Mouse (Mus musculus) midbrain, postnatal 0 days (tissue): ENCODE results near the gene Shisa8. TPM values are rescaled to one million over a fixed set of nuclear protein-coding genes. Genes with fewer than 3 reads are reported as not detected.

ENCODE experiments used
- ATAC-seq: fragments of 200-750 bp; cut with Nextera tagmentation; 2 replicates; pipeline ENCODE4 v1.8.0; 2017; ENCODE audit warnings: moderate number of reproducible peaks, mild to moderate bottlenecking, moderate TSS enrichment, moderate library complexity; ENCODE audit not compliant: low FRiP score
- DNase-seq: peaks from one replicate; pipeline ENCODE4 v3.0.0-alpha.2; 2015; ENCODE audit warnings: low spot score
- H3K27ac ChIP-seq: fragments of 300-500 bp; sonication (generic); 2 replicates; pipeline ENCODE4 v1.5.1; 2014; ENCODE audit warnings: low read depth, mild to moderate bottlenecking, low read length, mixed read lengths
- H3K27me3 ChIP-seq: fragments of 300-500 bp; sonication (generic); 2 replicates; pipeline ENCODE4 v1.6.1; 2014; ENCODE audit warnings: low read length, control low read depth, mixed read lengths; ENCODE audit not compliant: insufficient read depth
- H3K36me3 ChIP-seq: fragments of 300-500 bp; sonication (generic); 2 replicates; pipeline ENCODE4 v1.6.1; 2014; ENCODE audit warnings: low read length, control low read depth, mixed read lengths; ENCODE audit not compliant: insufficient read depth
- H3K4me1 ChIP-seq: fragments of 300-500 bp; sonication (generic); 2 replicates; pipeline ENCODE4 v1.6.1; 2014; ENCODE audit warnings: mild to moderate bottlenecking, control low read depth, antibody characterized with exemption, low read length, mixed read lengths; ENCODE audit not compliant: insufficient read depth
- H3K4me2 ChIP-seq: fragments of 300-500 bp; sonication (generic); 2 replicates; pipeline ENCODE4 v1.6.1; 2014; ENCODE audit warnings: low read depth, mild to moderate bottlenecking, low read length, mixed read lengths; ENCODE audit not compliant: poor library complexity, severe bottlenecking
- H3K4me3 ChIP-seq: fragments of 300-500 bp; sonication (generic); 2 replicates; pipeline ENCODE4 v1.5.1; 2014; ENCODE audit warnings: low read depth, mild to moderate bottlenecking, low read length, moderate library complexity
- H3K9ac ChIP-seq: fragments of 300-500 bp; sonication (generic); replicated peaks from 2 replicates; pipeline ENCODE4 v1.6.1; 2014; ENCODE audit warnings: mild to moderate bottlenecking, low read length, moderate library complexity, mixed read lengths; ENCODE audit not compliant: poor library complexity, severe bottlenecking
- H3K9me3 ChIP-seq: fragments of 300-500 bp; sonication (generic); 2 replicates; pipeline ENCODE4 v1.6.1; 2016; ENCODE audit warnings: low read length, control low read depth
- CTCF ChIP-seq: IDR thresholded peaks from 2 replicates; pipeline ENCODE4 v1.5.1; 2016; ENCODE audit warnings: antibody characterized with exemption, mild to moderate bottlenecking
- WGBS: fragments of 180-500 bp; shearing (Covaris S2); extraction: QIAGEN DNeasy Blood & Tissue Kit; methylation state at CpG from one replicate; pipeline ENCODE4 v1.1.7; 2014; 5-methylcytosine and 5-hydroxymethylcytosine counted together
- microRNA counts: library from miRNA; unstranded; fragments of <30 nt; microRNA quantifications from one replicate; lab custom pipeline; 2015
- microRNA-seq: library from miRNA; unstranded; fragments of <30 nt; microRNA quantifications from one replicate; pipeline ENCODE4, GENCODE M21; 2016; ENCODE audit warnings: borderline number of aligned reads
- polyA plus RNA-seq: library from polyadenylated mRNA; unstranded; fragments of >200 nt; fragmentation: Nextera tagmentation; extraction: Ambion mirVana; gene quantifications from 2 replicates; pipeline ENCODE4 v1.2.1, GENCODE M21; 2015
- total RNA-seq: library from RNA; depleted of rRNA; stranded (reverse); fragments of >200 nt; gene quantifications from 2 replicates; pipeline ENCODE4 v1.2.3, GENCODE M21; 2014; rRNA removed

Gene Shisa8
- total and polyA plus RNA-seq, 2 experiments from 2014 or later = 1.6 to 7.6 TPM

DNA sequence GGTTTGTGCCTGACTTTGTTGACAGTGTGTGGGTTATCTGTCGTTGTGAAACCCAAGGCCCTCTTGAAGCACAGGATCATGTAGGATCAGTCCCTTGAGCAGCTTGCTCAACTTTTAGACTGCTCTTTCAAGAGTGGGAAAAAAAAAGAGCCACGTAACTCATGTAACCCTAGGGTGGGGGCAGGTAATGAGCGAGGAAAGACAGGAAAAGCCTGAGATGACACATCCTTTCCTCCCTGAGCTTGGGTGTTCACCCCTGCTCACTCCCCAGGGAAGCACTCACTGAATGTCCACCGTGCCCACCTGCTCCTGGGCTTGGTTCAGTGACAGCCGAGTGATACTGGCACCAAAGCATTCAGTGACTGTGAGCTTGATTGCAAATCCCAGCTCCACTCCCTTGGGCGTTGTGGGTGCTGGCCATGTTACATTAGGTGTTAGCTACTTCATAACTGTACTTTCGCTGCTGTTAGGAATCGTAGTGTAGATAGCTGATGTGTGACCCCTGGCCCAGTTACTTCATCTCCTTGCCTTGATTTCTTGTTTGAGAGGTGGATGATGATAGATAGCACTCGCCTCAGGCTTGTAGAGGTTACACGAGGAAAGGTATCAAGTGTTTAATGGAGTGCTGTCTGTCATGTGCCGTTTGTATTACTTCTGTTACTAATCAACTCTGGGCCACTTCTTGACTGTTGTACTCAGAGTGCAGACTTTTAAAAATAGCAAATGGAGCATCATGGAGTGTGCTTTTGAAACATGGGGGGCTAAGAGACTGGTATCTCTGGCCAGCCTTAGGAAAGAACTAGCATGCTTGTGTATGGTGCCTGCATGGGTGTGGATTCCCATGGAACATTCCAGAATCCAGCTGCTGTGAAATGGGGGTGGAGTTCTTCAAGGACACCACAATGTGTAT is 51.6 kb downstream of the Shisa8 start:
- Histone ChIP-seq H3K9me3 (no peaks in the 10 kb centered on the region), H3K27me3 (no peaks in the 10 kb centered on the region), H3K4me1 (0 out of 2 replicates have a peak, but pooled peaks cover 3% of the 10 kb centered on the region), H3K9ac (no peak overlapping the region), H3K27ac (no peak overlapping the region), H3K4me3 (no peak overlapping the region), H3K4me2 (no peak overlapping the region), H3K36me3 (no peaks in the 10 kb centered on the region)
- TF ChIP-seq CTCF = no peak
- DNase-seq (no peak), ATAC-seq (no peak)
- WGBS = 85% methylated on average over 11 of the region's 11 CpGs

DNA sequence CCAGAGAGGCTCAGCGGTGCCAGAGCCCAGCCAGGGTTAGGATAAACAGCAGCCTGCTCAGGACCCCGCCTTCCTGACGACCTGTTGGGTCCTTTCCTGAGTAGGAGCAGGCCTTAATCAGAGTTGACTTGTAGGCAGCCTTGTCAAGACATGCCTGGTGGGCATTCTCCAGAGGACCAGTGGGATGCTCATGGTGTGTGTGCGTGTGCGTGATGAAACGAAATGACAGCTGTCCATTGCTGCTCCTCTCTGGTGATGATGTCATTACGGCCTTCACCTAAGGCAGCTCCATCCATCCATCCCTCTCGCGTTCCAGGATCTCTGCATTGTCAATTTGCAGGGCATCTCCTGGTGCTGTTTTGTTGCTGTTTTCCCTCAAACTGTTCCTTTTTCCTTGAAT is 53.1 kb downstream of the Shisa8 start:
- H3K9ac ChIP-seq = no peak overlapping the region
- no peaks in the 10 kb centered on the region for H3K36me3 ChIP-seq
- no peaks in the 10 kb centered on the region for H3K27me3 ChIP-seq
- no peak for TF ChIP-seq CTCF
- no peak overlapping the region for H3K4me2 ChIP-seq
- ATAC-seq (no peak), DNase-seq (no peak)
- H3K9me3 ChIP-seq = no peaks in the 10 kb centered on the region
- WGBS = 77% methylated on average over 9 of the region's 9 CpGs
- 0 out of 2 replicates have a peak, but pooled peaks cover 3% of the 10 kb centered on the region for H3K4me1 ChIP-seq
- H3K4me3 ChIP-seq = no peak overlapping the region
- H3K27ac ChIP-seq = no peak overlapping the region

GRCm38 (mm10) chr15:82158243-82159035 is 54.2 kb downstream of the Shisa8 start:
- Histone ChIP-seq H3K9ac (no peak overlapping the region), H3K9me3 (no peaks in the 10 kb centered on the region), H3K4me3 (no peak overlapping the region), H3K4me2 (no peak overlapping the region), H3K27ac (no peak overlapping the region), H3K36me3 (no peaks in the 10 kb centered on the region), H3K4me1 (0 out of 2 replicates have a peak, but pooled peaks cover 3% of the 10 kb centered on the region), H3K27me3 (no peaks in the 10 kb centered on the region)
- ATAC-seq (no peak), DNase-seq (no peak)
- 76% methylated on average over 17 of the region's 17 CpGs for WGBS
- no peak for TF ChIP-seq CTCF

DNA sequence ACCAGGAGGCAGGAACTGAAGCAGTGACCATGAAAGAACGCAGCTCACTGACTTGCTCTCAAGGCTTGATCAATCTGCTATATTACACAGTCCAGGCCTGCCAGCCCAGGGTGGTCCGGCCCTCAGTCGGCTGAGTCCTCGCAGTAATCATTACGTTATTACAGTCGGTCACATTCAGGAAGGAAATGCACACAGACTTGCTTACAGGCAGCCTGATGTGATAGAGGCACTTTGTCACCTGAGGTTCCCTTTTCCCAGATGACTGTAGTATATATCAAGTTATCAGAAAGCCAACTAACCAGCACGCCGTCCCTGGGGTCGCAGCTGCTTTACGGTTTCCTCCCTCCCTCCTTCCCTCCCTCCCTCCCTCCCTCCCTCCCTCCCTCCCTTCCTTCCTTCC is 55.7 kb downstream of the Shisa8 start:
- Histone ChIP-seq H3K4me1 (0 out of 2 replicates have a peak, but pooled peaks cover 3% of the 10 kb centered on the region), H3K27me3 (no peaks in the 10 kb centered on the region), H3K4me3 (no peak overlapping the region), H3K27ac (no peak overlapping the region), H3K9ac (no peak overlapping the region), H3K4me2 (no peak overlapping the region), H3K36me3 (no peaks in the 10 kb centered on the region), H3K9me3 (no peaks in the 10 kb centered on the region)
- no peak for TF ChIP-seq CTCF
- no peak for ATAC-seq
- DNase-seq = no peak
- WGBS = 84% methylated on average over 10 of the region's 10 CpGs

- ATAC-seq (no peak), DNase-seq (no peak)
- WGBS = 95% methylated on average over 6 of the region's 6 CpGs
- TF ChIP-seq CTCF = no peak
- Histone ChIP-seq H3K9me3 (no peaks in the 10 kb centered on the region), H3K4me2 (no peak overlapping the region), H3K27ac (no peak overlapping the region), H3K4me1 (0 out of 2 replicates have a peak, but pooled peaks cover 2% of the 10 kb centered on the region), H3K27me3 (no peaks in the 10 kb centered on the region), H3K4me3 (no peak overlapping the region), H3K36me3 (no peaks in the 10 kb centered on the region), H3K9ac (no peak overlapping the region)
Measured at GRCm38 (mm10) chr15:82156298-82156697, 56.3 kb downstream of the Shisa8 start.

MicroRNAs encoded within 50 kb of the gene (microRNA counts, 519-probe panel; counts per million panel counts)
- 3,343 counts per million, percentile 73 among the panel's probes with 10 or more counts for microRNA mmu-miR-33 (lab: Ali Mortazavi, UCI)

Small RNA genes lying within 50 kb of the gene (microRNA-seq; reads per million reads assigned to microRNA genes)
- gene Mir33 = 161 reads per million, percentile 51 among the genes with 10 or more reads in this experiment

Other genes starting within 250 kb of the Shisa8 start
- not detected in 2 replicates for gene 1700029P11Rik, start 232.3 kb downstream of the Shisa8 start, total RNA-seq
- not detected in 2 replicates for gene 1700029P11Rik, start 232.3 kb downstream of the Shisa8 start, polyA plus RNA-seq
- 25.6 and 28.3 TPM in 2 replicates for gene Xrcc6, start 225.0 kb downstream of the Shisa8 start, total RNA-seq
- 23.2 and 28.2 TPM in 2 replicates for gene Xrcc6, start 225.0 kb downstream of the Shisa8 start, polyA plus RNA-seq
- gene Desi1, start 179.0 kb downstream of the Shisa8 start, total RNA-seq = 26.9 and 31.2 TPM in 2 replicates
- gene Desi1, start 179.0 kb downstream of the Shisa8 start, polyA plus RNA-seq = 43.9 and 45.7 TPM in 2 replicates
- 174 and 179 TPM in 2 replicates for gene Snu13, start 165.2 kb downstream of the Shisa8 start, total RNA-seq
- gene Snu13, start 165.2 kb downstream of the Shisa8 start, polyA plus RNA-seq = 242 and 274 TPM in 2 replicates
- 0.05 TPM in 1 of 2 replicates, not detected in the other for gene 4930407I10Rik, start 153.7 kb downstream of the Shisa8 start, total RNA-seq
- gene 4930407I10Rik, start 153.7 kb downstream of the Shisa8 start, polyA plus RNA-seq = not detected in 2 replicates
- gene Mei1, start 142.8 kb downstream of the Shisa8 start, total RNA-seq = not detected in 2 replicates
- 0.12 and 0.16 TPM in 2 replicates for gene Mei1, start 142.8 kb downstream of the Shisa8 start, polyA plus RNA-seq
- 8.4 and 8.7 TPM in 2 replicates for gene Ccdc134, start 84.9 kb downstream of the Shisa8 start, total RNA-seq
- gene Ccdc134, start 84.9 kb downstream of the Shisa8 start, polyA plus RNA-seq = 6.9 and 7.7 TPM in 2 replicates
- gene Srebf2, start 65.6 kb downstream of the Shisa8 start, total RNA-seq = 204 and 245 TPM in 2 replicates
- gene Srebf2, start 65.6 kb downstream of the Shisa8 start, polyA plus RNA-seq = 141 and 150 TPM in 2 replicates
- gene Tnfrsf13c, start 11.6 kb upstream of the Shisa8 start, total RNA-seq = 0.94 and 2.1 TPM in 2 replicates
- gene Tnfrsf13c, start 11.6 kb upstream of the Shisa8 start, polyA plus RNA-seq = 0.18 and 0.27 TPM in 2 replicates
- gene Cenpm, start 31.9 kb upstream of the Shisa8 start, total RNA-seq = 5.2 and 17.9 TPM in 2 replicates
- gene Cenpm, start 31.9 kb upstream of the Shisa8 start, polyA plus RNA-seq = 10.2 TPM in 2 replicates
- gene 1500009C09Rik, start 39.6 kb upstream of the Shisa8 start, total RNA-seq = 139 and 156 TPM in 2 replicates
- gene 1500009C09Rik, start 39.6 kb upstream of the Shisa8 start, polyA plus RNA-seq = 15.4 and 17.9 TPM in 2 replicates
- gene Sept3, start 62.1 kb upstream of the Shisa8 start, total RNA-seq = 480 and 506 TPM in 2 replicates
- 369 and 404 TPM in 2 replicates for gene Sept3, start 62.1 kb upstream of the Shisa8 start, polyA plus RNA-seq
- 0.60 and 0.99 TPM in 2 replicates for gene Wbp2nl, start 86.1 kb upstream of the Shisa8 start, total RNA-seq
- 0.11 and 0.23 TPM in 2 replicates for gene Wbp2nl, start 86.1 kb upstream of the Shisa8 start, polyA plus RNA-seq
- gene Naga, start 126.1 kb upstream of the Shisa8 start, total RNA-seq = 36.6 and 38.0 TPM in 2 replicates
- 25.0 and 30.8 TPM in 2 replicates for gene Naga, start 126.1 kb upstream of the Shisa8 start, polyA plus RNA-seq
- 0.28 and 1.5 TPM in 2 replicates for gene Pheta2, start 126.1 kb upstream of the Shisa8 start, total RNA-seq
- 0.82 and 0.88 TPM in 2 replicates for gene Pheta2, start 126.1 kb upstream of the Shisa8 start, polyA plus RNA-seq
- gene Smdt1, start 126.1 kb upstream of the Shisa8 start, total RNA-seq = 186 and 226 TPM in 2 replicates
- gene Smdt1, start 126.1 kb upstream of the Shisa8 start, polyA plus RNA-seq = 352 and 383 TPM in 2 replicates
- 241 and 287 TPM in 2 replicates for gene Ndufa6, start 141.5 kb upstream of the Shisa8 start, total RNA-seq
- gene Ndufa6, start 141.5 kb upstream of the Shisa8 start, polyA plus RNA-seq = 481 and 482 TPM in 2 replicates
- 1.6 and 2.4 TPM in 2 replicates for gene Cyp2d22, start 167.4 kb upstream of the Shisa8 start, total RNA-seq
- 1.7 and 2.2 TPM in 2 replicates for gene Cyp2d22, start 167.4 kb upstream of the Shisa8 start, polyA plus RNA-seq
- not detected in 2 replicates for gene Cyp2d11, start 181.2 kb upstream of the Shisa8 start, total RNA-seq
- gene Cyp2d11, start 181.2 kb upstream of the Shisa8 start, polyA plus RNA-seq = not detected in 2 replicates
- not detected in 2 replicates for gene Cyp2d10, start 194.4 kb upstream of the Shisa8 start, total RNA-seq
- not detected in 2 replicates for gene Cyp2d10, start 194.4 kb upstream of the Shisa8 start, polyA plus RNA-seq
- not detected in 2 replicates for gene Cyp2d9, start 220.6 kb upstream of the Shisa8 start, total RNA-seq
- not detected in 2 replicates for gene Cyp2d9, start 220.6 kb upstream of the Shisa8 start, polyA plus RNA-seq